Mouse (Mus musculus) hindbrain, postnatal 0 days (tissue): ENCODE measurements around the gene Tle2. TPM values are rescaled to one million over a fixed set of nuclear protein-coding genes. Genes with fewer than 3 reads are reported as not detected.

Experiments
- ATAC-seq: fragments of 200-750 bp; cut with Nextera tagmentation; 2 replicates; pipeline ENCODE4 v1.8.0; 2017; ENCODE audit warnings: mild to moderate bottlenecking, moderate TSS enrichment, moderate library complexity
- DNase-seq: peaks from one replicate; pipeline ENCODE4 v3.0.0-alpha.2; 2015; ENCODE audit warnings: low spot score
- H3K27ac ChIP-seq: fragments of 300-500 bp; sonication (generic); 2 replicates; pipeline ENCODE4 v1.5.1; 2014; ENCODE audit warnings: mild to moderate bottlenecking
- H3K27me3 ChIP-seq: fragments of 300-500 bp; sonication (generic); 2 replicates; pipeline ENCODE4 v1.6.1; 2014; ENCODE audit warnings: low read length, mixed read lengths; ENCODE audit not compliant: insufficient read depth
- H3K36me3 ChIP-seq: fragments of 300-500 bp; sonication (generic); 2 replicates; pipeline ENCODE4 v1.6.1; 2014; ENCODE audit warnings: low read length, mixed read lengths; ENCODE audit not compliant: insufficient read depth
- H3K4me1 ChIP-seq: fragments of 300-500 bp; sonication (generic); 2 replicates; pipeline ENCODE4 v1.6.1; 2014; ENCODE audit warnings: antibody characterized with exemption, low read length, mixed read lengths; ENCODE audit not compliant: insufficient read depth
- H3K4me2 ChIP-seq: fragments of 300-500 bp; sonication (generic); 2 replicates; pipeline ENCODE4 v1.6.1; 2014; ENCODE audit warnings: low read depth, mild to moderate bottlenecking, low read length, moderate library complexity, mixed read lengths
- H3K4me3 ChIP-seq: fragments of 300-500 bp; sonication (generic); 2 replicates; pipeline ENCODE4 v1.5.1; 2014; ENCODE audit warnings: low read length
- H3K9ac ChIP-seq: fragments of 300-500 bp; sonication (generic); replicated peaks from 2 replicates; pipeline ENCODE4 v1.6.1; 2014; ENCODE audit warnings: mild to moderate bottlenecking, low read length, moderate library complexity, mixed read lengths
- H3K9me3 ChIP-seq: fragments of 300-500 bp; sonication (generic); 2 replicates; pipeline ENCODE4 v1.6.1; 2016; ENCODE audit warnings: low read length, mixed read lengths
- CTCF ChIP-seq: IDR thresholded peaks from 2 replicates; pipeline ENCODE4 v1.5.1; 2016; ENCODE audit warnings: antibody characterized with exemption, control low read depth, low read depth
- WGBS: fragments of 180-500 bp; shearing (Covaris S2); extraction: QIAGEN DNeasy Blood & Tissue Kit; methylation state at CpG from one replicate; pipeline ENCODE4 v1.1.7; 2014; 5-methylcytosine and 5-hydroxymethylcytosine counted together
- polyA plus RNA-seq: library from polyadenylated mRNA; unstranded; fragments of >200 nt; fragmentation: Nextera tagmentation; extraction: Ambion mirVana; gene quantifications from 2 replicates; pipeline ENCODE4 v1.2.1, GENCODE M21; 2015
- total RNA-seq: library from RNA; depleted of rRNA; stranded (reverse); fragments of >200 nt; gene quantifications from 2 replicates; pipeline ENCODE4 v1.2.3, GENCODE M21; 2014; rRNA removed

Gene Tle2
- total RNA-seq (28.8 and 41.8 TPM in 2 replicates), polyA plus RNA-seq (43.7 and 45.5 TPM in 2 replicates)

- Histone ChIP-seq H3K4me1 (peaks cover 29% of the 10 kb centered on the region), H3K27me3 (peaks cover 14% of the 10 kb centered on the region; the same call in 1 of the 2 replicates), H3K9ac (peak within 1 kb of the TSS; percentile 63), H3K9me3 (no peaks in the 10 kb centered on the region), H3K4me2 (peak within 1 kb of the TSS; percentile 69), H3K27ac (no peak within 1 kb of the TSS), H3K4me3 (peak within 1 kb of the TSS; percentile 50), H3K36me3 (no peaks in the 10 kb centered on the region)
- DNase-seq, result peak; percentile 37
- TF ChIP-seq CTCF, result peak; percentile 30
- ATAC-seq, result no peak
- 19% methylated on average over 10 of the region's 10 CpGs for WGBS
Measured at GRCm38 (mm10) chr10:81574081-81575056, at the start of gene Tle2. Gene Tle2, plus strand, starts transcription at chr10:81574561.

- no peak overlapping the region for H3K4me3 ChIP-seq
- ATAC-seq (no peak), DNase-seq (no peak)
- no peak overlapping the region for H3K4me2 ChIP-seq
- no peaks in the 10 kb centered on the region for H3K4me1 ChIP-seq
- WGBS, result 73% methylated on average over 12 of the region's 13 CpGs
- H3K27ac ChIP-seq, result no peak overlapping the region
- H3K9me3 ChIP-seq, result no peaks in the 10 kb centered on the region
- H3K9ac ChIP-seq, result no peak overlapping the region
- no peaks in the 10 kb centered on the region for H3K27me3 ChIP-seq
- peaks cover 17% of the 10 kb centered on the region; the same call in 1 of the 2 replicates for H3K36me3 ChIP-seq
- TF ChIP-seq CTCF, result no peak
Measured at GRCm38 (mm10) chr10:81525017-81525694, 49.2 kb upstream of the Tle2 start.

GRCm38 (mm10) chr10:81526779-81527178 is 47.6 kb upstream of the Tle2 start:
- peak; percentile 91 for TF ChIP-seq CTCF
- DNase-seq (peak; percentile 66), ATAC-seq (peak; percentile 43; the same call in 1 of the 2 replicates)
- Histone ChIP-seq H3K36me3 (peaks cover 31% of the 10 kb centered on the region; the same call in 1 of the 2 replicates), H3K9ac (no peak overlapping the region), H3K4me3 (no peak overlapping the region), H3K27ac (no peak overlapping the region), H3K4me1 (no peaks in the 10 kb centered on the region), H3K9me3 (no peaks in the 10 kb centered on the region), H3K27me3 (no peaks in the 10 kb centered on the region), H3K4me2 (no peak overlapping the region)
- 19% methylated on average over 14 of the region's 14 CpGs for WGBS

DNA sequence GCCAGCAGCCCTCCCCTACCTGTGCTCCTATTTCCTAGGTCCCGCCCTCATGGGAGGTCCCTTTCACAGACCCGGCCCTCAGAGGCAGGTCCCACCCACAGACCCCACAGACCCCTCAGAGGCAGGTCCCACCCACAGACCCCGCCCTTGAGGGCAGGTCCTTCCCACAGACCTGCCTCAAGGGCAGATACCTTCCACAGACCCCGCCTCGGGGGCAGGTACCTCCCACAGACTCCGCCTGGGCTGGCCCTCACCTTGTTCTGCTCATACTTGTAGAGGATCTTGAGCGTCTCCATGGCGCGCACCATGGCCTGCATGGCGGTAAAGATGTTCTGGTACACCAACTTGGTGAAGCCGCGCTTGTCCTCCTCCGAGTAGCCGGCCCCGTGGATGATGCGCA is 39.5 kb upstream of the Tle2 start:
- ATAC-seq (no peak), DNase-seq (no peak)
- Histone ChIP-seq H3K4me2 (no peak overlapping the region), H3K9ac (no peak overlapping the region), H3K27me3 (no peaks in the 10 kb centered on the region), H3K36me3 (peaks cover 16% of the 10 kb centered on the region; the same call in 1 of the 2 replicates), H3K27ac (no peak overlapping the region), H3K4me3 (no peak overlapping the region), H3K9me3 (no peaks in the 10 kb centered on the region), H3K4me1 (no peaks in the 10 kb centered on the region)
- TF ChIP-seq CTCF, result no peak
- WGBS, result 73% methylated on average over 16 of the region's 16 CpGs

- Histone ChIP-seq H3K9ac (no peak overlapping the region), H3K9me3 (no peaks in the 10 kb centered on the region), H3K36me3 (no peaks in the 10 kb centered on the region), H3K4me2 (no peak overlapping the region), H3K4me1 (no peaks in the 10 kb centered on the region), H3K27ac (no peak overlapping the region), H3K4me3 (no peak overlapping the region), H3K27me3 (no peaks in the 10 kb centered on the region)
- peak; percentile 62 for TF ChIP-seq CTCF
- 80% methylated on average over 6 of the region's 6 CpGs for WGBS
- DNase-seq, result no peak
- no peak for ATAC-seq
Measured at GRCm38 (mm10) chr10:81536734-81537133, 37.6 kb upstream of the Tle2 start.

DNA sequence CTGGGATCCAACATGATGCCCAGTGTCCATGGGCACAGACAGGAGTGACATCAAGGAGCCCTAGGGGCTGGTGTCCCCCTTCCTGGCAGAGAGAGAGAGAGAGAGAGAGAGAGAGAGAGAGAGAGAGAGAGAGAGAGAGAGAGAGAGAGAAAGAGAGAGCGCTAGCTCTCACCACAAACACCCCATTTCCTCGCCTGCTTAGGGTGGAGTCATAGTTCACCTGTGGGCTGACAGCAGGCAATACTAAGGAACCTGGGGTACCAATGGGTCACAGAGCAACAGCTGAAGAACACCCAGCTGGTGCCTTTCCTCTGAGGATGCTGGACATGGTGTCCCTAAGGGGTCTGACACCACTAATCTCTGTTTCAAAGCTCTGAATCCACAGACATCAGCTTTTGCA is 36.9 kb upstream of the Tle2 start:
- H3K9me3 ChIP-seq, result no peaks in the 10 kb centered on the region
- no peak overlapping the region for H3K4me3 ChIP-seq
- H3K4me1 ChIP-seq, result no peaks in the 10 kb centered on the region
- 95% methylated on average over 2 of the region's 2 CpGs for WGBS
- no peaks in the 10 kb centered on the region for H3K27me3 ChIP-seq
- no peak overlapping the region for H3K9ac ChIP-seq
- TF ChIP-seq CTCF, result no peak
- no peaks in the 10 kb centered on the region for H3K36me3 ChIP-seq
- no peak for DNase-seq
- ATAC-seq, result no peak
- H3K27ac ChIP-seq, result no peak overlapping the region
- no peak overlapping the region for H3K4me2 ChIP-seq
